Mouse (Mus musculus): ENCODE measurements at regions not wholly inside any gene's neighbourhood (a gene's known extent, or its start where the extent isn't known, plus 50 kb on each side); places are given as distances from the start of the nearest gene placed in this dataset.
"Not testable (repeated sequence)": the region's sequence is repeated elsewhere in the genome, so short reads cannot be mapped to it uniquely, and the experiment has no call there.

- H3K27me3 ChIP-seq (ENCODE audit: control insufficient read depth, insufficient read depth, low read length); DNase-seq (ENCODE audit: low spot score, missing footprints); H3K9me3 ChIP-seq (ENCODE audit: control insufficient read depth, low read length); H3K9ac ChIP-seq (ENCODE audit: low read length); H3K4me3 ChIP-seq (ENCODE audit: low read depth, low read length); H3K4me1 ChIP-seq (ENCODE audit: control insufficient read depth, insufficient read depth, low read length); H3K36me3 ChIP-seq (ENCODE audit: control insufficient read depth, insufficient read depth, low read length); H3K27ac ChIP-seq (ENCODE audit: low read depth, low read length); H3K4me2 ChIP-seq: not testable (repeated sequence)
- peak; percentile 71 for ATAC-seq (ENCODE audit: low FRiP score)
- WGBS: 44% methylated on average over 3 of the region's 3 CpGs
Measured at GRCm38 (mm10) chr5:10088172-10088571, 158.2 kb downstream of the Gm5152 start.

GRCm38 (mm10) chr5:10055440-10055839, 190.9 kb downstream of the Gm5152 start:
- H3K4me3 ChIP-seq (ENCODE audit: low read depth, low read length): no peak overlapping the region
- no peak overlapping the region for H3K4me2 ChIP-seq
- no peaks in the 10 kb centered on the region for H3K36me3 ChIP-seq (ENCODE audit: control insufficient read depth, insufficient read depth, low read length)
- ATAC-seq (ENCODE audit: low FRiP score) (no peak), DNase-seq (ENCODE audit: low spot score, missing footprints) (no peak)
- H3K9ac ChIP-seq (ENCODE audit: low read length): no peak overlapping the region
- 69% methylated on average over 2 of the region's 2 CpGs for WGBS
- no peaks in the 10 kb centered on the region for H3K4me1 ChIP-seq (ENCODE audit: control insufficient read depth, insufficient read depth, low read length)
- H3K27ac ChIP-seq (ENCODE audit: low read depth, low read length): no peak overlapping the region
- no peaks in the 10 kb centered on the region for H3K27me3 ChIP-seq (ENCODE audit: control insufficient read depth, insufficient read depth, low read length)
- no peaks in the 10 kb centered on the region for H3K9me3 ChIP-seq (ENCODE audit: control insufficient read depth, low read length)

GRCm38 (mm10) chr5:10054621-10055364, 191.5 kb downstream of the Gm5152 start:
- Histone ChIP-seq H3K9ac (ENCODE audit: low read length) (no peak overlapping the region), H3K4me3 (ENCODE audit: low read depth, low read length) (no peak overlapping the region), H3K27ac (ENCODE audit: low read depth, low read length) (no peak overlapping the region), H3K9me3 (ENCODE audit: control insufficient read depth, low read length) (no peaks in the 10 kb centered on the region), H3K4me2 (no peak overlapping the region), H3K4me1 (ENCODE audit: control insufficient read depth, insufficient read depth, low read length) (no peaks in the 10 kb centered on the region), H3K27me3 (ENCODE audit: control insufficient read depth, insufficient read depth, low read length) (no peaks in the 10 kb centered on the region), H3K36me3 (ENCODE audit: control insufficient read depth, insufficient read depth, low read length) (no peaks in the 10 kb centered on the region)
- 60% methylated on average over 3 of the region's 3 CpGs for WGBS
- no peak for ATAC-seq (ENCODE audit: low FRiP score)
- DNase-seq (ENCODE audit: low spot score, missing footprints): peak; percentile 81

- Histone ChIP-seq H3K4me1 (ENCODE audit: control insufficient read depth, insufficient read depth, low read length) (no peaks in the 10 kb centered on the region), H3K9ac (ENCODE audit: low read length) (no peak overlapping the region), H3K4me2 (no peak overlapping the region), H3K9me3 (ENCODE audit: control insufficient read depth, low read length) (no peaks in the 10 kb centered on the region), H3K4me3 (ENCODE audit: low read depth, low read length) (no peak overlapping the region), H3K36me3 (ENCODE audit: control insufficient read depth, insufficient read depth, low read length) (no peaks in the 10 kb centered on the region), H3K27me3 (ENCODE audit: control insufficient read depth, insufficient read depth, low read length) (no peaks in the 10 kb centered on the region), H3K27ac (ENCODE audit: low read depth, low read length) (no peak overlapping the region)
- WGBS: 76% methylated on average over 3 of the region's 3 CpGs
- ATAC-seq (ENCODE audit: low FRiP score) (no peak), DNase-seq (ENCODE audit: low spot score, missing footprints) (no peak)
Measured at GRCm38 (mm10) chr5:10041635-10042034, 204.7 kb downstream of the Gm5152 start.

GRCm38 (mm10) chr5:10025129-10025528, 221.2 kb downstream of the Gm5152 start:
- H3K4me2 ChIP-seq; ATAC-seq (ENCODE audit: low FRiP score); H3K4me1 ChIP-seq (ENCODE audit: control insufficient read depth, insufficient read depth, low read length); H3K4me3 ChIP-seq (ENCODE audit: low read depth, low read length); DNase-seq (ENCODE audit: low spot score, missing footprints); H3K36me3 ChIP-seq (ENCODE audit: control insufficient read depth, insufficient read depth, low read length); H3K27me3 ChIP-seq (ENCODE audit: control insufficient read depth, insufficient read depth, low read length); H3K9ac ChIP-seq (ENCODE audit: low read length); H3K9me3 ChIP-seq (ENCODE audit: control insufficient read depth, low read length); H3K27ac ChIP-seq (ENCODE audit: low read depth, low read length): not testable (repeated sequence)
- WGBS: 77% methylated on average over 1 of the region's 1 CpGs
